Mouse (Mus musculus): ENCODE results near the gene Slc25a19.

Slc25a19 gene

GRCm38 (mm10) chr11:115616371-115616770, 11.7 kb downstream of the Slc25a19 start:
- peak; percentile 31 for DNase-seq

GRCm38 (mm10) chr11:115615875-115616274, 12.2 kb downstream of the Slc25a19 start:
- DNase-seq: peak; percentile 31

- peak; percentile 34 for DNase-seq
Observed at GRCm38 (mm10) chr11:115615108-115615825, 12.8 kb downstream of the Slc25a19 start.

GRCm38 (mm10) chr11:115614346-115615107, 13.6 kb downstream of the Slc25a19 start:
- DNase-seq: peak; percentile 62

GRCm38 (mm10) chr11:115613138-115613945, 14.8 kb downstream of the Slc25a19 start:
- DNase-seq: peak; percentile 54

GRCm38 (mm10) chr11:115612410-115613137, 15.5 kb downstream of the Slc25a19 start, which contains the start of gene Mif4gd:
Gene Mif4gd, minus strand, starts transcription at chr11:115612969.
- peak; percentile 95 for DNase-seq

GRCm38 (mm10) chr11:115612059-115612409, 16.1 kb downstream of the Slc25a19 start:
- peak; percentile 80 for DNase-seq

GRCm38 (mm10) chr11:115611173-115611572, 16.9 kb downstream of the Slc25a19 start:
- DNase-seq: no peak

- no peak for DNase-seq
Observed at GRCm38 (mm10) chr11:115609576-115609975, 18.5 kb downstream of the Slc25a19 start.

- peak; percentile 43 for DNase-seq
Observed at GRCm38 (mm10) chr11:115608421-115609399, 19.4 kb downstream of the Slc25a19 start.

GRCm38 (mm10) chr11:115606733-115607132, 21.4 kb downstream of the Slc25a19 start:
- peak; percentile 30 for DNase-seq

- peak; percentile 59 for DNase-seq
Observed at GRCm38 (mm10) chr11:115604304-115604696, 23.8 kb downstream of the Slc25a19 start.

GRCm38 (mm10) chr11:115603476-115604303, 24.4 kb downstream of the Slc25a19 start, which contains the start of the genes Mrps7 and Gga3:
Gene Mrps7, plus strand, starts transcription at chr11:115603925.
Gene Gga3, minus strand, starts transcription at chr11:115604051.
- DNase-seq: peak; percentile 89

GRCm38 (mm10) chr11:115603128-115603475, 25.0 kb downstream of the Slc25a19 start:
- no peak for DNase-seq

- DNase-seq: no peak
Observed at GRCm38 (mm10) chr11:115601174-115601573, 26.9 kb downstream of the Slc25a19 start.

- no peak for DNase-seq
Observed at GRCm38 (mm10) chr11:115600743-115601142, 27.4 kb downstream of the Slc25a19 start.

GRCm38 (mm10) chr11:115599722-115600121, 28.4 kb downstream of the Slc25a19 start:
- no peak for DNase-seq

GRCm38 (mm10) chr11:115598309-115598708, 29.8 kb downstream of the Slc25a19 start:
- DNase-seq: no peak

- no peak for DNase-seq
Observed at GRCm38 (mm10) chr11:115595209-115595608, 32.9 kb downstream of the Slc25a19 start.

GRCm38 (mm10) chr11:115590526-115591075, 37.5 kb downstream of the Slc25a19 start:
- DNase-seq: no peak

Measured in cerebellum, adult 9-11 months (tissue).